Mouse (Mus musculus) gastrocnemius, adult 8-10 months (tissue): ENCODE data around the gene Atp5l. TPM values are rescaled to one million over a fixed set of nuclear protein-coding genes. Genes with fewer than 3 reads are reported as not detected.

ENCODE experiments used
- total RNA-seq, 4 experiments: library from RNA; stranded (reverse); gene quantifications; 2 replicates each; pipeline ENCODE4 v1.2.4; 2022

Gene Atp5l
- total RNA-seq, 4 experiments from 2014 or later: 642 to 789 (median 713) TPM

Other genes with a start within 250 kb of the Atp5l start
- not detected for gene Treh, start 247.5 kb downstream of the Atp5l start, total RNA-seq
- gene Phldb1, start 185.5 kb downstream of the Atp5l start, total RNA-seq: 10 to 100 TPM; 20.0 to 33.0 (median 32.5) TPM
- gene Arcn1, start 152.9 kb downstream of the Atp5l start, total RNA-seq: 10 to 100 TPM; 73.3 to 85.5 (median 80.4) TPM
- 10 to 100 TPM; 18.0 to 33.4 (median 22.4) TPM for gene Ift46, start 152.8 kb downstream of the Atp5l start, total RNA-seq
- 1 to 10 TPM; 4.3 to 7.7 (median 5.8) TPM for gene Tmem25, start 121.4 kb downstream of the Atp5l start, total RNA-seq
- under 1 TPM in 2 of 4 experiments, not detected in 2; 0.92 to 0.96 TPM for gene Ttc36, start 117.7 kb downstream of the Atp5l start, total RNA-seq
- gene Kmt2a, start 39.4 kb downstream of the Atp5l start, total RNA-seq: 10 to 100 TPM; 14.0 to 22.4 (median 18.0) TPM
- gene Ube4a, start 44.9 kb upstream of the Atp5l start, total RNA-seq: 10 to 100 TPM; 37.3 to 48.3 (median 41.4) TPM
- not detected for gene Cd3g, start 59.7 kb upstream of the Atp5l start, total RNA-seq
- gene Cd3d, start 61.0 kb upstream of the Atp5l start, total RNA-seq: not detected
- gene Cd3e, start 88.9 kb upstream of the Atp5l start, total RNA-seq: not detected
- under 1 TPM; 0.17 to 0.51 (median 0.20) TPM for gene Mpzl2, start 119.1 kb upstream of the Atp5l start, total RNA-seq
- 1 to 10 TPM; 1.1 to 2.5 (median 1.8) TPM for gene Mpzl3, start 134.4 kb upstream of the Atp5l start, total RNA-seq
- gene Jaml, start 158.4 kb upstream of the Atp5l start, total RNA-seq: under 1 TPM; 0.12 to 0.81 (median 0.24) TPM
- gene Scn2b, start 197.0 kb upstream of the Atp5l start, total RNA-seq: 1 to 10 TPM; 1.5 to 2.1 (median 1.6) TPM
- 100 to 1,000 TPM; 209 to 275 (median 247) TPM for gene Scn4b, start 217.7 kb upstream of the Atp5l start, total RNA-seq